Mouse (Mus musculus) kidney, adult 2 months (tissue): ENCODE data around the gene Camk2g.

Experiments
- CTCF ChIP-seq: fragments of 200-500 bp; conservative IDR thresholded peaks from 2 replicates; pipeline ENCODE4 v1.5.1; 2011; ENCODE audit warnings: low read depth, mild to moderate bottlenecking, control low read depth, low read length, moderate library complexity, mixed read lengths; ENCODE audit not compliant: insufficient read depth, insufficient read length
- POLR2A ChIP-seq: fragments of 200-500 bp; IDR thresholded peaks from one replicate; pipeline ENCODE4 v1.6.1; 2011; ENCODE audit warnings: low read depth, low read length, control low read depth

GRCm38 (mm10) chr14:20796170-20796569 is 2.3 kb upstream of the Camk2g start:
- TF ChIP-seq CTCF (no peak), POLR2A (no peak)
